In the genomic region with DNA sequence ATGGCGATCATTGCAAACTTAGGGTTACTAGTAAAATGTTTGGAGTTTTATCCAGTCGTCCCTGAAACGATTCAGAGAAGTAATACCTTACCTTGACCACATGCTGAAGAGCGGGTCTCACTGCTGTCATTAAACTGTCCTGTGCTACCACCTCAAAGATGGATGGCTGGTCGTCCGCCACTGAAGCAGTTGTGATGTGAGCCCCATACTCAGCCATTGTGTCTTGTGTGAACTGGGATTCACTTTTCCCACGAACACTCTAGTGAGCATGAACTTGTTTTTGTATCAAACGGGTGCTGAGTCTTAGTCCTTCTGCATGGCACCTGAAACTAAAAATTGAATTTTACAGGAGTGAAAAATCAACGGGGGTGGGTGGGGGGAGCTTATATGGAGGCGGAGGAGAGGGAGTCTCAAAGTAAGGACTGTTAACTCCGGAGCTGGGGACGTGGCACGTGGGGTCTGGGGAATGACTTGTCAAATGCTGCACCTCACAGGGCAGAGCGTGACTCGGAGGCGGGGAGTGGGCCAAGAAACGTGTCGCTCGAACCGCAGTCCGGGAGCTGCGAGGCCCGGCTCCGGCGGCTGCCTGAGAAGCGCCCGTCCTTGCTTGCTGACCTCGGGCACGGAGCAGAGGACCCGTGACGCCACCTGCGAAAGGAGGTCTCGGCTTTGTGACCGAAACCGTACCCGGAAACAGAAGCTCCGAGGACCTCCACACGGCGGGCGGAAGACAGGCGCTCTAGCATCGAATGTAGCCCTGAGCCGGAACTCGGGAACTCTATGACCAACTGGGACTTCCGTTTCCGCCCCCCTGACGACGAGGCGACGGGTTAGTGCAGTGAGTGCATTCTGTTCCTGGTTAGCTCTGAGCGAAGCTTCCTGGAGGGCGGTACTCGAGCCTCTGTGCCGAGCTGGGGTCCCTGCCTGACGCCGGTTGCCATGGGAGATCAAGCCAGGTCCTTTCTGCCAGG, we compare ENCODE assay signal across 8 mouse cellular contexts. TPM values are rescaled to one million over a fixed set of nuclear protein-coding genes. Genes with fewer than 3 reads are reported as not detected.
DNase-seq lines count a peak whose midpoint lies in the region; ATAC-seq and TF ChIP-seq lines count a peak whose summit lies in the region.

TSS of gene Ap2b1 (plus strand) at position 800 of the 971 bp plus-strand sequence.

- peak; percentile 84; the same call in 1 of the 2 replicates for TF ChIP-seq POLR2A in bone marrow macrophage, adult 2 months (IDR thresholded peaks at IDR 0.05; ENCODE audit: borderline replicate concordance, low read depth, low read length)
- peak; percentile 95 for TF ChIP-seq POLR2A in embryonic fibroblast, embryonic 13.5 days (IDR thresholded peaks at IDR 0.05; ENCODE audit: low read depth, low read length)

- H3K36me3 ChIP-seq in heart, embryonic 10.5 days: peaks cover 34% of the 10 kb centered on the region
- peaks cover 29% of the 10 kb centered on the region for H3K36me3 ChIP-seq in kidney, embryonic 15.5 days

- ATAC-seq in kidney, embryonic 15.5 days (replicated peaks; ENCODE audit: low FRiP score): peak; percentile 95
- ATAC-seq in monocyte, adult 5-6 weeks (replicated peaks; ENCODE audit: insufficient number of reproducible peaks, low FRiP score, low TSS enrichment, poor library complexity, severe bottlenecking): peak; percentile 89

- peak within 1 kb of the TSS; percentile 79 for H3K4me2 ChIP-seq in kidney, embryonic 15.5 days

- no peak for TF ChIP-seq CTCF in bone marrow macrophage, adult 2 months (IDR thresholded peaks at IDR 0.05; ENCODE audit: low read depth, low read length)
- TF ChIP-seq CTCF in embryonic fibroblast, embryonic 13.5 days (IDR thresholded peaks at IDR 0.05; ENCODE audit: borderline replicate concordance, insufficient read depth, low read length): no peak

- no peaks in the 10 kb centered on the region for H3K9me3 ChIP-seq in heart, embryonic 10.5 days
- no peaks in the 10 kb centered on the region for H3K9me3 ChIP-seq in kidney, embryonic 15.5 days (replicated peaks)

- peak within 1 kb of the TSS; percentile 80 for H3K4me3 ChIP-seq in bone marrow macrophage, adult 2 months (ENCODE audit: insufficient read depth, low read length)
- H3K4me3 ChIP-seq in embryonic fibroblast, embryonic 13.5 days (ENCODE audit: insufficient read depth, low read length): peak within 1 kb of the TSS; percentile 83
- peak within 1 kb of the TSS; percentile 82 for H3K4me3 ChIP-seq in heart, embryonic 10.5 days
- H3K4me3 ChIP-seq in kidney, embryonic 15.5 days (replicated peaks): peak within 1 kb of the TSS; percentile 81

- H3K9ac ChIP-seq in kidney, embryonic 15.5 days: peak within 1 kb of the TSS; percentile 74

- DNase-seq in A20 (ENCODE audit: low read depth, low spot score) (peak; percentile 98), liver (peak; percentile 92)
- peak; percentile 99 for DNase-seq in heart, embryonic 10.5 days (ENCODE audit: low spot score)
- DNase-seq in spleen, postnatal 4 days (ENCODE audit: low spot score in 2 of 2): peak; percentile 90 to 92

- peak within 1 kb of the TSS; percentile 83 for H3K27ac ChIP-seq in bone marrow macrophage, adult 2 months (ENCODE audit: insufficient read depth, low read depth, low read length)
- peak within 1 kb of the TSS; percentile 67 for H3K27ac ChIP-seq in embryonic fibroblast, embryonic 13.5 days (ENCODE audit: insufficient read depth, low read length)
- peak within 1 kb of the TSS; percentile 97 for H3K27ac ChIP-seq in heart, embryonic 10.5 days
- H3K27ac ChIP-seq in kidney, embryonic 15.5 days: peak within 1 kb of the TSS; percentile 96

- H3K27me3 ChIP-seq in heart, embryonic 10.5 days (ENCODE audit: insufficient read depth, poor library complexity, severe bottlenecking): no peaks in the 10 kb centered on the region
- H3K27me3 ChIP-seq in kidney, embryonic 15.5 days: no peaks in the 10 kb centered on the region

- WGBS in heart, embryonic 10.5 days: 3% methylated on average over 50 of the region's 56 CpGs
- WGBS in kidney, embryonic 15.5 days: 2% methylated on average over 56 of the region's 56 CpGs

- H3K4me1 ChIP-seq in bone marrow macrophage, adult 2 months (ENCODE audit: control insufficient read depth, insufficient read depth, low read length): peaks cover 5% of the 10 kb centered on the region
- H3K4me1 ChIP-seq in embryonic fibroblast, embryonic 13.5 days (ENCODE audit: control insufficient read depth, insufficient read depth, low read length): no peaks in the 10 kb centered on the region
- peaks cover 18% of the 10 kb centered on the region for H3K4me1 ChIP-seq in heart, embryonic 10.5 days
- peaks cover 39% of the 10 kb centered on the region for H3K4me1 ChIP-seq in kidney, embryonic 15.5 days

RNA-seq across cellular contexts. Expression of gene Ap2b1, which starts in this region (rescaled TPM):
- polyA plus RNA-seq in bone marrow macrophage, adult 2 months (2012; ENCODE audit: insufficient read depth, insufficient read length, missing spikeins): 59.5 and 69.7 TPM in 2 replicates
- polyA plus RNA-seq in embryonic fibroblast, embryonic 13.5 days (2011; ENCODE audit: insufficient read length, low read depth, missing spikeins): 115 and 122 TPM in 2 replicates
- 48.2 and 55.0 TPM in 2 replicates for polyA plus RNA-seq in heart, embryonic 10.5 days (2016; fragmentation: Nextera tagmentation; extraction: Ambion mirVana)
- 62.5 and 65.2 TPM in 2 replicates for polyA plus RNA-seq in kidney, embryonic 15.5 days (2015; fragmentation: Nextera tagmentation; extraction: Ambion mirVana)
- 58.0 to 88.4 TPM (median 71.4 TPM) in 3 replicates for total RNA-seq in monocyte, adult 5-6 weeks (2017)

Comparison
In these comparisons a context has a peak if more than half of its experiments do, and no peak if none do; other contexts are left out.
1. Peak in every context shown above with its lines: DNase-seq, ATAC-seq, H3K4me3 ChIP-seq and H3K27ac ChIP-seq.